Mouse (Mus musculus) hindbrain, embryonic 14.5 days (tissue): Measurements from ENCODE around the gene Tmed6. TPM values are rescaled to one million over a fixed set of nuclear protein-coding genes. Genes with fewer than 3 reads are reported as not detected.
"Not testable (repeated sequence)": the region's sequence is repeated elsewhere in the genome, so short reads cannot be mapped to it uniquely, and the experiment has no call there.

ENCODE experiments used
- ATAC-seq: fragments of 200-750 bp; cut with Nextera tagmentation; 2 replicates; pipeline ENCODE4 v1.8.0; 2017; ENCODE audit warnings: moderate number of reproducible peaks, mild to moderate bottlenecking, moderate TSS enrichment, moderate library complexity; ENCODE audit not compliant: low FRiP score
- DNase-seq: peaks from one replicate; pipeline ENCODE4 v3.0.0-alpha.2; 2015; ENCODE audit warnings: low spot score
- H3K27ac ChIP-seq: fragments of 300-500 bp; sonication (generic); 2 replicates; pipeline ENCODE4 v1.5.1; 2014; ENCODE audit warnings: mild to moderate bottlenecking, moderate library complexity
- H3K27me3 ChIP-seq: fragments of 300-500 bp; sonication (generic); 2 replicates; pipeline ENCODE4 v1.6.1; 2014; ENCODE audit warnings: mild to moderate bottlenecking, low read length, mixed read lengths; ENCODE audit not compliant: control insufficient read depth, insufficient read depth
- H3K36me3 ChIP-seq: fragments of 300-500 bp; sonication (generic); replicated peaks from 2 replicates; pipeline ENCODE4 v1.6.1; 2014; ENCODE audit not compliant: control insufficient read depth, insufficient read depth
- H3K4me1 ChIP-seq: fragments of 300-500 bp; sonication (generic); replicated peaks from 2 replicates; pipeline ENCODE4 v1.6.1; 2014; ENCODE audit warnings: antibody characterized with exemption, low read length, mixed read lengths; ENCODE audit not compliant: control insufficient read depth, insufficient read depth
- H3K4me2 ChIP-seq: fragments of 300-500 bp; sonication (generic); replicated peaks from 2 replicates; pipeline ENCODE4 v1.6.1; 2014; ENCODE audit warnings: mild to moderate bottlenecking, moderate library complexity
- H3K4me3 ChIP-seq: fragments of 300-500 bp; sonication (generic); replicated peaks from 2 replicates; pipeline ENCODE4 v1.5.1; 2014; ENCODE audit warnings: mild to moderate bottlenecking, low read length
- H3K9ac ChIP-seq: fragments of 300-500 bp; sonication (generic); 2 replicates; pipeline ENCODE4 v1.6.1; 2014
- H3K9me3 ChIP-seq: fragments of 300-500 bp; sonication (generic); 2 replicates; pipeline ENCODE4 v1.6.1; 2016; ENCODE audit warnings: low read length; ENCODE audit not compliant: control insufficient read depth
- WGBS: fragments of 180-500 bp; shearing (Covaris S2); extraction: QIAGEN DNeasy Blood & Tissue Kit; methylation state at CpG from one replicate; pipeline ENCODE4 v1.1.7; 2014; 5-methylcytosine and 5-hydroxymethylcytosine counted together
- polyA plus RNA-seq: library from polyadenylated mRNA; unstranded; fragments of >200 nt; fragmentation: Nextera tagmentation; extraction: Ambion mirVana; gene quantifications from 2 replicates; pipeline ENCODE4 v1.2.1, GENCODE M21; 2014

Gene Tmed6
- polyA plus RNA-seq, 1 experiment from 2014 or later = not detected

- not testable (repeated sequence) for H3K27me3 ChIP-seq, H3K9ac ChIP-seq, H3K4me1 ChIP-seq, H3K27ac ChIP-seq, ATAC-seq, DNase-seq, H3K4me2 ChIP-seq, H3K9me3 ChIP-seq, H3K4me3 ChIP-seq, H3K36me3 ChIP-seq
- WGBS = 93% methylated on average over 5 of the region's 5 CpGs
These were observed 42.6 kb upstream of the Tmed6 start for GRCm38 (mm10) chr8:107108089-107108488.

- H3K4me1 ChIP-seq = no peaks in the 10 kb centered on the region
- H3K36me3 ChIP-seq = no peaks in the 10 kb centered on the region
- DNase-seq = peak; percentile 83
- H3K27me3 ChIP-seq = no peaks in the 10 kb centered on the region
- no peak overlapping the region for H3K4me3 ChIP-seq
- no peaks in the 10 kb centered on the region for H3K9me3 ChIP-seq
- 10% methylated on average over 4 of the region's 4 CpGs for WGBS
- no peak for ATAC-seq
- no peak overlapping the region for H3K9ac ChIP-seq
- no peak overlapping the region for H3K4me2 ChIP-seq
- H3K27ac ChIP-seq = no peak overlapping the region
These were observed 39.1 kb upstream of the Tmed6 start for GRCm38 (mm10) chr8:107104547-107104946.

GRCm38 (mm10) chr8:107100635-107101034, 35.2 kb upstream of the Tmed6 start:
- H3K27me3 ChIP-seq = no peaks in the 10 kb centered on the region
- no peak overlapping the region for H3K27ac ChIP-seq
- WGBS = 89% methylated on average over 2 of the region's 2 CpGs
- H3K4me3 ChIP-seq = no peak overlapping the region
- no peak overlapping the region for H3K9ac ChIP-seq
- H3K4me1 ChIP-seq = no peaks in the 10 kb centered on the region
- ATAC-seq (no peak), DNase-seq (no peak)
- no peaks in the 10 kb centered on the region for H3K9me3 ChIP-seq
- no peaks in the 10 kb centered on the region for H3K36me3 ChIP-seq
- no peak overlapping the region for H3K4me2 ChIP-seq

- Histone ChIP-seq H3K9me3 (no peaks in the 10 kb centered on the region), H3K4me1 (peaks cover 18% of the 10 kb centered on the region), H3K27ac (peak within 1 kb of the TSS; percentile 89), H3K4me2 (peak within 1 kb of the TSS; percentile 74), H3K36me3 (0 out of 2 replicates have a peak, but pooled peaks cover 4% of the 10 kb centered on the region), H3K9ac (peak within 1 kb of the TSS; percentile 88), H3K4me3 (peak within 1 kb of the TSS; percentile 86), H3K27me3 (no peaks in the 10 kb centered on the region)
- DNase-seq (peak; percentile 97), ATAC-seq (peak; percentile 95)
- WGBS = 4% methylated on average over 39 of the region's 39 CpGs
These were observed 31.1 kb upstream of the Tmed6 start, which contains the start of gene Terf2 for GRCm38 (mm10) chr8:107096366-107097036. Terf2 (minus strand) TSS chr8:107096547.

- under 1% methylated on average over 47 of the region's 53 CpGs for WGBS
- H3K36me3 ChIP-seq = 0 out of 2 replicates have a peak, but pooled peaks cover 8% of the 10 kb centered on the region
- H3K9me3 ChIP-seq = no peaks in the 10 kb centered on the region
- ATAC-seq (peak; percentile 83; the same call in 1 of the 2 replicates), DNase-seq (peak; percentile 38)
- H3K27me3 ChIP-seq = no peaks in the 10 kb centered on the region
- H3K4me3 ChIP-seq = peak overlapping the region; percentile 86
- peaks cover 18% of the 10 kb centered on the region for H3K4me1 ChIP-seq
- peak overlapping the region; percentile 88 for H3K9ac ChIP-seq
- H3K27ac ChIP-seq = peak overlapping the region; percentile 89
- peak overlapping the region; percentile 74 for H3K4me2 ChIP-seq
These were observed 30.4 kb upstream of the Tmed6 start for GRCm38 (mm10) chr8:107095717-107096365.

GRCm38 (mm10) chr8:107090531-107090930, 25.1 kb upstream of the Tmed6 start:
- Histone ChIP-seq H3K4me1 (peaks cover 18% of the 10 kb centered on the region), H3K36me3 (peaks cover 43% of the 10 kb centered on the region), H3K9ac (no peak overlapping the region), H3K4me3 (no peak overlapping the region), H3K4me2 (no peak overlapping the region), H3K9me3 (no peaks in the 10 kb centered on the region), H3K27ac (no peak overlapping the region), H3K27me3 (no peaks in the 10 kb centered on the region)
- DNase-seq (no peak), ATAC-seq (no peak)
- WGBS = 95% methylated on average over 7 of the region's 7 CpGs

GRCm38 (mm10) chr8:107088526-107089063, 23.2 kb upstream of the Tmed6 start:
- no peaks in the 10 kb centered on the region for H3K27me3 ChIP-seq
- H3K4me2 ChIP-seq = no peak overlapping the region
- 97% methylated on average over 5 of the region's 5 CpGs for WGBS
- ATAC-seq (no peak), DNase-seq (no peak)
- H3K4me3 ChIP-seq = no peak overlapping the region
- H3K9ac ChIP-seq = no peak overlapping the region
- no peak overlapping the region for H3K27ac ChIP-seq
- peaks cover 52% of the 10 kb centered on the region for H3K36me3 ChIP-seq
- H3K9me3 ChIP-seq = no peaks in the 10 kb centered on the region
- no peaks in the 10 kb centered on the region for H3K4me1 ChIP-seq

- Histone ChIP-seq H3K9me3 (no peaks in the 10 kb centered on the region), H3K4me1 (no peaks in the 10 kb centered on the region), H3K4me2 (no peak overlapping the region), H3K4me3 (no peak overlapping the region), H3K27me3 (no peaks in the 10 kb centered on the region), H3K27ac (no peak overlapping the region), H3K9ac (no peak overlapping the region), H3K36me3 (peaks cover 76% of the 10 kb centered on the region)
- over 99% methylated on average over 5 of the region's 5 CpGs for WGBS
- no peak for DNase-seq
- no peak for ATAC-seq
These were observed 20.6 kb upstream of the Tmed6 start for GRCm38 (mm10) chr8:107086018-107086417.

GRCm38 (mm10) chr8:107085358-107085757, 19.9 kb upstream of the Tmed6 start:
- no peak overlapping the region for H3K4me2 ChIP-seq
- no peaks in the 10 kb centered on the region for H3K4me1 ChIP-seq
- no peaks in the 10 kb centered on the region for H3K9me3 ChIP-seq
- no peaks in the 10 kb centered on the region for H3K27me3 ChIP-seq
- H3K9ac ChIP-seq = no peak overlapping the region
- peaks cover 76% of the 10 kb centered on the region for H3K36me3 ChIP-seq
- H3K27ac ChIP-seq = no peak overlapping the region
- ATAC-seq = no peak
- DNase-seq = no peak
- no peak overlapping the region for H3K4me3 ChIP-seq
- 97% methylated on average over 17 of the region's 17 CpGs for WGBS
